Mouse (Mus musculus): ENCODE measurements at regions not wholly inside any gene's neighbourhood (a gene's known extent, or its start where the extent isn't known, plus 50 kb on each side); places are given as distances from the start of the nearest gene placed in this dataset.
A peak's percentile ranks its signal among the peaks of the same experiment; 100 is the strongest.

GRCm38 (mm10) chr3:101524905-101525304, 79.6 kb downstream of the Atp1a1 start:
- H3K36me3 ChIP-seq (replicated peaks; ENCODE audit: control insufficient read depth, insufficient read depth): no peaks in the 10 kb centered on the region
- peaks cover 27% of the 10 kb centered on the region for H3K4me1 ChIP-seq (replicated peaks; ENCODE audit: control insufficient read depth, insufficient read depth, low read length)
- no peak overlapping the region for H3K4me3 ChIP-seq (replicated peaks; ENCODE audit: low read length)
- no peak overlapping the region for H3K27ac ChIP-seq
- H3K9me3 ChIP-seq (ENCODE audit: control insufficient read depth, low read length): no peaks in the 10 kb centered on the region
- 86% methylated on average over 8 of the region's 8 CpGs for whole genome bisulfite sequencing
- no peaks in the 10 kb centered on the region for H3K27me3 ChIP-seq (ENCODE audit: control insufficient read depth, insufficient read depth, low read length)
- H3K9ac ChIP-seq: no peak overlapping the region
- DNase-seq (ENCODE audit: low spot score) (no peak), ATAC-seq (ENCODE audit: low FRiP score) (no peak)
- no peak overlapping the region for H3K4me2 ChIP-seq (replicated peaks)

GRCm38 (mm10) chr3:101524444-101524843, 80.0 kb downstream of the Atp1a1 start:
- H3K4me2 ChIP-seq (replicated peaks): no peak overlapping the region
- H3K9me3 ChIP-seq (ENCODE audit: control insufficient read depth, low read length): no peaks in the 10 kb centered on the region

GRCm38 (mm10) chr3:101523239-101523638, 81.2 kb downstream of the Atp1a1 start:
- H3K9me3 ChIP-seq (ENCODE audit: control insufficient read depth, low read length): no peaks in the 10 kb centered on the region
- no peaks in the 10 kb centered on the region for H3K27me3 ChIP-seq (ENCODE audit: control insufficient read depth, insufficient read depth, low read length)
- no peak overlapping the region for H3K4me2 ChIP-seq (replicated peaks)
- H3K4me1 ChIP-seq (replicated peaks; ENCODE audit: control insufficient read depth, insufficient read depth, low read length): peaks cover 15% of the 10 kb centered on the region
- 37% methylated on average over 5 of the region's 5 CpGs for WGBS
- no peak overlapping the region for H3K27ac ChIP-seq
- no peak overlapping the region for H3K9ac ChIP-seq
- no peaks in the 10 kb centered on the region for H3K36me3 ChIP-seq (replicated peaks; ENCODE audit: control insufficient read depth, insufficient read depth)
- no peak for DNase-seq (ENCODE audit: low spot score)
- peak; percentile 25; the same call in 1 of the 2 replicates for ATAC-seq (ENCODE audit: low FRiP score)
- no peak overlapping the region for H3K4me3 ChIP-seq (replicated peaks; ENCODE audit: low read length)

More at GRCm38 (mm10) chr3:101524444-101524843, 80.0 kb downstream of the Atp1a1 start:
- Histone ChIP-seq H3K36me3 (replicated peaks; ENCODE audit: control insufficient read depth, insufficient read depth) (no peaks in the 10 kb centered on the region), H3K27me3 (ENCODE audit: control insufficient read depth, insufficient read depth, low read length) (no peaks in the 10 kb centered on the region), H3K27ac (no peak overlapping the region), H3K9ac (no peak overlapping the region), H3K4me1 (replicated peaks; ENCODE audit: control insufficient read depth, insufficient read depth, low read length) (peaks cover 26% of the 10 kb centered on the region), H3K4me3 (replicated peaks; ENCODE audit: low read length) (no peak overlapping the region)
- no peak for DNase-seq (ENCODE audit: low spot score)
- WGBS: 60% methylated on average over 6 of the region's 6 CpGs
- ATAC-seq (ENCODE audit: low FRiP score): no peak

GRCm38 (mm10) chr3:101522246-101522920, 82.1 kb downstream of the Atp1a1 start:
- DNase-seq (ENCODE audit: low spot score) (peak; percentile 57), ATAC-seq (ENCODE audit: low FRiP score) (peak; percentile 74)
- Histone ChIP-seq H3K9me3 (ENCODE audit: control insufficient read depth, low read length) (no peaks in the 10 kb centered on the region), H3K27me3 (ENCODE audit: control insufficient read depth, insufficient read depth, low read length) (no peaks in the 10 kb centered on the region), H3K27ac (peak overlapping the region; percentile 45; the same call in 1 of the 2 replicates), H3K4me1 (replicated peaks; ENCODE audit: control insufficient read depth, insufficient read depth, low read length) (peaks cover 10% of the 10 kb centered on the region), H3K4me2 (replicated peaks) (no peak overlapping the region), H3K36me3 (replicated peaks; ENCODE audit: control insufficient read depth, insufficient read depth) (no peaks in the 10 kb centered on the region), H3K9ac (no peak overlapping the region), H3K4me3 (replicated peaks; ENCODE audit: low read length) (no peak overlapping the region)
- WGBS: 42% methylated on average over 9 of the region's 9 CpGs

- no peaks in the 10 kb centered on the region for H3K9me3 ChIP-seq (ENCODE audit: control insufficient read depth, low read length)
- no peak overlapping the region for H3K27ac ChIP-seq
- H3K4me2 ChIP-seq (replicated peaks): no peak overlapping the region
- WGBS: 65% methylated on average over 5 of the region's 5 CpGs
- no peak overlapping the region for H3K4me3 ChIP-seq (replicated peaks; ENCODE audit: low read length)
- DNase-seq (ENCODE audit: low spot score) (no peak), ATAC-seq (ENCODE audit: low FRiP score) (no peak)
- H3K9ac ChIP-seq: no peak overlapping the region
- H3K36me3 ChIP-seq (replicated peaks; ENCODE audit: control insufficient read depth, insufficient read depth): no peaks in the 10 kb centered on the region
- peaks cover 19% of the 10 kb centered on the region for H3K4me1 ChIP-seq (replicated peaks; ENCODE audit: control insufficient read depth, insufficient read depth, low read length)
- H3K27me3 ChIP-seq (ENCODE audit: control insufficient read depth, insufficient read depth, low read length): no peaks in the 10 kb centered on the region
These were observed 83.3 kb downstream of the Atp1a1 start for GRCm38 (mm10) chr3:101521155-101521554.

- ATAC-seq (ENCODE audit: low FRiP score) (no peak), DNase-seq (ENCODE audit: low spot score) (no peak)
- WGBS: 83% methylated on average over 6 of the region's 6 CpGs
- no peak overlapping the region for H3K27ac ChIP-seq
- no peak overlapping the region for H3K9ac ChIP-seq
- H3K36me3 ChIP-seq (replicated peaks; ENCODE audit: control insufficient read depth, insufficient read depth): no peaks in the 10 kb centered on the region
- no peaks in the 10 kb centered on the region for H3K27me3 ChIP-seq (ENCODE audit: control insufficient read depth, insufficient read depth, low read length)
- H3K4me1 ChIP-seq (replicated peaks; ENCODE audit: control insufficient read depth, insufficient read depth, low read length): peaks cover 19% of the 10 kb centered on the region
- H3K9me3 ChIP-seq (ENCODE audit: control insufficient read depth, low read length): no peaks in the 10 kb centered on the region
- H3K4me2 ChIP-seq (replicated peaks): no peak overlapping the region
- H3K4me3 ChIP-seq (replicated peaks; ENCODE audit: low read length): no peak overlapping the region
These were observed 84.4 kb downstream of the Atp1a1 start for GRCm38 (mm10) chr3:101520115-101520514.

GRCm38 (mm10) chr3:101519551-101519950, 84.9 kb downstream of the Atp1a1 start:
- Histone ChIP-seq H3K9ac (no peak overlapping the region), H3K4me1 (replicated peaks; ENCODE audit: control insufficient read depth, insufficient read depth, low read length) (peaks cover 19% of the 10 kb centered on the region), H3K27ac (no peak overlapping the region), H3K4me3 (replicated peaks; ENCODE audit: low read length) (no peak overlapping the region), H3K36me3 (replicated peaks; ENCODE audit: control insufficient read depth, insufficient read depth) (no peaks in the 10 kb centered on the region), H3K27me3 (ENCODE audit: control insufficient read depth, insufficient read depth, low read length) (no peaks in the 10 kb centered on the region), H3K9me3 (ENCODE audit: control insufficient read depth, low read length) (no peaks in the 10 kb centered on the region), H3K4me2 (replicated peaks) (no peak overlapping the region)
- 96% methylated on average over 5 of the region's 5 CpGs for WGBS
- no peak for ATAC-seq (ENCODE audit: low FRiP score)
- no peak for DNase-seq (ENCODE audit: low spot score)

GRCm38 (mm10) chr3:101518810-101519209, 85.7 kb downstream of the Atp1a1 start:
- peak overlapping the region; percentile 49 for H3K27ac ChIP-seq

GRCm38 (mm10) chr3:101517547-101517946, 86.9 kb downstream of the Atp1a1 start:
- Histone ChIP-seq H3K27me3 (ENCODE audit: control insufficient read depth, insufficient read depth, low read length) (no peaks in the 10 kb centered on the region), H3K9me3 (ENCODE audit: control insufficient read depth, low read length) (no peaks in the 10 kb centered on the region), H3K27ac (no peak overlapping the region), H3K4me1 (replicated peaks; ENCODE audit: control insufficient read depth, insufficient read depth, low read length) (peaks cover 18% of the 10 kb centered on the region), H3K4me2 (replicated peaks) (no peak overlapping the region), H3K36me3 (replicated peaks; ENCODE audit: control insufficient read depth, insufficient read depth) (no peaks in the 10 kb centered on the region), H3K4me3 (replicated peaks; ENCODE audit: low read length) (no peak overlapping the region), H3K9ac (no peak overlapping the region)
- ATAC-seq (ENCODE audit: low FRiP score): no peak
- 80% methylated on average over 6 of the region's 6 CpGs for WGBS
- DNase-seq (ENCODE audit: low spot score): no peak

More at GRCm38 (mm10) chr3:101518810-101519209, 85.7 kb downstream of the Atp1a1 start:
- Histone ChIP-seq H3K9ac (no peak overlapping the region), H3K4me3 (replicated peaks; ENCODE audit: low read length) (no peak overlapping the region), H3K36me3 (replicated peaks; ENCODE audit: control insufficient read depth, insufficient read depth) (no peaks in the 10 kb centered on the region), H3K9me3 (ENCODE audit: control insufficient read depth, low read length) (no peaks in the 10 kb centered on the region), H3K27me3 (ENCODE audit: control insufficient read depth, insufficient read depth, low read length) (no peaks in the 10 kb centered on the region), H3K4me1 (replicated peaks; ENCODE audit: control insufficient read depth, insufficient read depth, low read length) (peaks cover 20% of the 10 kb centered on the region), H3K4me2 (replicated peaks) (no peak overlapping the region)
- DNase-seq (ENCODE audit: low spot score) (no peak), ATAC-seq (ENCODE audit: low FRiP score) (no peak)
- WGBS: 50% methylated on average over 6 of the region's 6 CpGs
